Mouse (Mus musculus) olfactory bulb, adult 2 months (tissue): ENCODE data around the gene Hnf4a.

Experiments used
- CTCF ChIP-seq: fragments of 200-500 bp; IDR thresholded peaks from 2 replicates; pipeline ENCODE4 v1.5.1; 2012; ENCODE audit warnings: low read depth, mild to moderate bottlenecking, low read length, moderate library complexity; ENCODE audit not compliant: insufficient read depth
- POLR2A ChIP-seq: fragments of 200-500 bp; IDR thresholded peaks from 2 replicates; pipeline ENCODE4 v1.6.1; 2012; ENCODE audit warnings: mild to moderate bottlenecking, low read depth, low read length, moderate library complexity; ENCODE audit not compliant: insufficient read depth

- no peak for TF ChIP-seq CTCF
- TF ChIP-seq POLR2A = no peak
These were observed at the start of gene Hnf4a for GRCm38 (mm10) chr2:163506300-163507004.
